Mouse (Mus musculus): ENCODE measurements at regions not wholly inside any gene's neighbourhood (a gene's known extent, or its start where the extent isn't known, plus 50 kb on each side); places are given as distances from the start of the nearest gene placed in this dataset.
A peak's percentile ranks its signal among the peaks of the same experiment; 100 is the strongest.

DNA sequence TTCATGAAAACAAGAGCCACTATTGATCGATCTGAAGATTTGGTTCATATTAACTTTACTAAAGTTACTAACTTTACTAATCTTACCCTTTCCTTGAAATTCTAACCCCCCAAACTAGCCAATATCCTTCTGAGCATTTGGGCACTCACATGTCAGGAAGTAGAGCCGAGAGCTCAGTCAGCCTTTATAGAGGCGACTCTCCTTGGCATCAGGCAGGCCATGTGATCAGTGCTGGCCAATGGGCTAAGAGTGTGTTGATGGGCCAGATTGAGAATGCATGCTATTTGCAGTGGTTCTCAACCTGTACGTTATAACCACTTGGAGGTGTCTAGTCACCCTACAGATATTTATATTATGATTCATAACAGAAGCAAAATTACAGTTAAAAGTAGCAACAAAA is 69.6 kb upstream of the Slc35b4 start:
- DNase-seq (ENCODE audit: low spot score in 2 of 2), result no peak

DNA sequence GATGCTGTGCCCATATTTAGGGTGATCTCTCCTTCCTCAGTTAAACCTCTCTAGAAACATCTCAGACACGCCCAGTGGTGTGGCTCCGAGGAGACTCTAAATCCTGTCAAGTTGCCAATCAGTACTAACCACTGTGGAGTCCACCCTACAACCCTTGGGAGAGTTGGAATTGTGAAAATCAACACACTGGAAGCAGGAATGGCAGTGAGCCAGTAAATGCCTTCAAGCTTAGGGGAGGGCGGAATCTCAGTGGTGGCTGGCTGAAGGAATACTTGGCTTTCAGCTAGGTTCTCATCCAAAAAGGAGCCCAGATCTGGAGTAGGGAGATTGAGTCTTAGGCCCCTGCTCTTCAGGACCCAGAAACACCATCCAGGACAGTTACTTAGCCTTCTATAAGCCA is 66.1 kb upstream of the Slc35b4 start:
- no peak for DNase-seq (ENCODE audit: low spot score in 2 of 2)

DNA sequence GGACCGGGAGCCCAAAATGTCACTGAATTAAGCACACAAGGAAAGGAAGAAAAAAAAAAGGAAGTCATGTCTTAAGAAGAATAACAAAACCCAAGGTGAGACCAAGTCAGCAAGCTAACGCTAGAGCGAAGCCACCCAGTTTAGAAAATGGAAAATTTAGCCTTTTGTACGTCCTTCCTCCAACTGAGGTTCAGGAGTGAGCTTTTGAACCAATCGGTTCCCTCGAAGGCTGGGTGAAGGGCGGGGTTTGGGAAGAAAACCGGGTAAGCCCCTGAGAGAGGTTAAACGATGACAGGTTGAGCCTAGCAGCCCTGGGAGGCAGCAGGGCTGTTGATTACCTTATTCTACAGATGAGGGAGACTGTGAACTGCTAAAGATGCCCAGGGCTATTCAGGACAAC is 65.6 kb upstream of the Slc35b4 start:
- no peak for DNase-seq (ENCODE audit: low spot score in 2 of 2)

DNA sequence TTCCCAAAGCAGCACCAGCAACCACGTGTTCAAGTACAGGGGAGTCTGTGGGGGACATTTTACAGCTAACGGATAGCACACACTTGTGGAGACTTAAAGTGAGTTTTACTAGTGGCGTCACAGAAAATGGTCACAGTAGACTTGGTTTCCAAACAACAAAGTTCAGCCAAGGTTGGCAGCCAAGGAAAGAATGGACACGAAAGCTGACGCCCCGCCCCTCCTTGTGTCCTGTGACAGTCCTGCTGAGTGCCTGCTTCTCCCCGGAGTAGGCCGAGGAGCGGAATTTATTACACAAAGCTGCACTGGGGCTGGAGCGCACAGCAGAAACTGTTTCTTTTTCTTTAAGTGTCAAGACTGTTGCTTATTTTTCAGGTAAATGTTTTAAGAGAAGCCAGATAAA is 58.2 kb upstream of the Slc35b4 start:
- no peak for DNase-seq (ENCODE audit: low spot score in 2 of 2)

DNA sequence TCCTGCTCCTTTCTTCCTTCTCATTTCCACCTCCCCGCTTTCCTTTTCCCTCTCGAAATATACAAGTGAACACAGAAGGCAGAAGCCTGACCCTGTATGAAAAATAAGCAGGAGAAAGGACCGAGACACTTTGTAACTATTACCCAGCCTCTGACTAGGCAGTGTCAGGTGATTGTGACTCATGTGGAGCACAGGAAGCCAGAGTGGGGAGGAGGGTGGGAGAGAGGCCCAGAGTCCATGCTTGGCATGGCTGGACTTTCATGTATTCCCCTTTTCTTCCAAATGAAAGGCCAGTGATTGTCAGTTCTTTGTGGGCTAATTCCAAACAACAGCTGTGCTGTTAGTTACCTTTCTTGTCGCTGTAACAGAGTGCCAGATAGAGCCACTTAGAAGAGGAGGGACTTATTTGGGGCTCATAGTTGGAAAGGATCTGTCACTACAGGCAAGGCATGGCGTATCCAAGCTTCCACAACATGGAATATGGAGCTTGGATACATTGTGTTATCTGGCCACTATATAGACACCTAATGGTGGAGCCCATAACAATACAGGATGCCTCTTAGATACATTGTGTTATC is 57.6 kb upstream of the Slc35b4 start:
- no peak for DNase-seq (ENCODE audit: low spot score in 2 of 2)

DNA sequence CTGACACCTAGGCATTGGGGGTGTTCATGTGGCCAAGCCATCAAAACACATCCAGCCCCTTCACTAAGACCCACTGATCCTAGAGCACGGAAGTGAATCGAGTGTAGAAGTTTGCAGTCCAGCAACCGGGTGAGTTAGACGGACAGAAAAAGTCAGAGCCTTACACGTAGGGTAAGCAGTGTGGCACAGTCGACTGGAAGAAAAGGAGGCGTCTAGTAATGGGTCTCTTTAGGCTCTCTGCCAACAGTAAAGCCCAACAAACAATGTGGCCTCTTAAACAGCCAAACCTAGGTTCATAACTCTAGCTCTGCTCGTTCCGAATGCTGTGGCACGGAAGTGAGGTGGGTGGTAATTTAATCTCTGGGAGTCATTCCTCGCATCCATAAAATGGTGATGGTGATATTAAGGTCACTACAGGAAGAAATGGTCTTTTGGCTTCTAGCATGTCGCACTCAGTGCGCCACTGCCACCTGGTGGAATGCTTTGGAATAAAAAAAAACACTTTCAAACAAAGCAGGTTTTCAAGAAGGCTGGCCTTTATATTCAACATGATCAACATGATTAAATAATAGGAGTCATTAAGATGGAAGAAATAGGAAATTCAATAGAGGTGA is 54.0 kb upstream of the Slc35b4 start:
- DNase-seq (ENCODE audit: low spot score in 2 of 2), result peak in 1 of 2 experiments; percentile 48

DNA sequence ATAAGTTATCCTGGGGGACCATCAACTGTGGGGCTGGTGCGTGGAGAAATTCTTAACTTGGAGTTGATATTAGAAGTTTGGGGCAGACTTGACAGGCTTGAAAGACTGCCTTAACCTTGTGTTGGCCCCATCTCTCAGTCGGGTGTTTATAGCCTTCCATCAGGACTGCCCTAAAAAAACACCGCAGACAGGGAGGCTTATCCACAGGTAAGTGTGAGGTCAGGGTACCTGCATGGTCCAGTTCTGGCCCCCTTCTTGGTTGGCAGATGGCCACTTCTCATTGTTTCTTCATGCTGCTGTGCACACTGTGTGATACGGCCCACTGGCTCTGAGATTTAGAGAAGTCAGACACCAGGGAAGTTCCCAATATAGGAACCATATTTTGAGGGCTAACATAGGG is 50.2 kb upstream of the Slc35b4 start:
- DNase-seq (ENCODE audit: low spot score in 2 of 2), result no peak
